Mouse (Mus musculus) liver, embryonic 14.5 days (tissue): ENCODE results near the gene Lyst.

Experiments
- CTCF ChIP-seq: IDR thresholded peaks from 2 replicates; pipeline ENCODE4 v1.5.1; 2016; ENCODE audit warnings: antibody characterized with exemption, low read depth, control low read depth
- EP300 ChIP-seq: IDR thresholded peaks from 2 replicates; pipeline ENCODE4 v1.6.1; 2016; ENCODE audit warnings: antibody characterized with exemption, low read depth

DNA sequence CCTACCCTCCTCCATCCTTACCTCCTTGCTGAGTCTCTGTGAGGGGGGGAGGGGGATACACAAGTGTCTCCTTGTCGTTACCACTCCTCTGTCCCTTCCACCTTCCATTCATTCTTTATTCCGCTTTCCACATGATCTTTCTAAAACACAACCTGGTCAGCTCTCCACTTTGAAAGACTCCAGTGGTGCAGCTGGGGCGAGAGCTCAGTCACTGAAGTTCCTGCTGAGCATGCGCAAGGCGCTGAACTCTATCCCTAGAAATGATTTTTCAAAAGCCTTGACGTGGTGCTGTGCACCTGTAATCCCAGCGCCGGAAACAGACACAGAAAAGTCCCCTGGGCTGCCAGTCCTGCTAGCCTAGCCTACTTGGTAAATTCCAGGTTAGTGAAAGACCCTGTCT is 15.1 kb upstream of the Lyst start:
- TF ChIP-seq EP300 (no peak), CTCF (no peak)
